Mouse (Mus musculus): ENCODE results near the gene Slc12a6. TPM values are rescaled to one million over a fixed set of nuclear protein-coding genes. Genes with fewer than 3 reads are reported as not detected.

The Slc12a6 gene
- total RNA-seq, 1 experiment: 20.7 TPM

DNA sequence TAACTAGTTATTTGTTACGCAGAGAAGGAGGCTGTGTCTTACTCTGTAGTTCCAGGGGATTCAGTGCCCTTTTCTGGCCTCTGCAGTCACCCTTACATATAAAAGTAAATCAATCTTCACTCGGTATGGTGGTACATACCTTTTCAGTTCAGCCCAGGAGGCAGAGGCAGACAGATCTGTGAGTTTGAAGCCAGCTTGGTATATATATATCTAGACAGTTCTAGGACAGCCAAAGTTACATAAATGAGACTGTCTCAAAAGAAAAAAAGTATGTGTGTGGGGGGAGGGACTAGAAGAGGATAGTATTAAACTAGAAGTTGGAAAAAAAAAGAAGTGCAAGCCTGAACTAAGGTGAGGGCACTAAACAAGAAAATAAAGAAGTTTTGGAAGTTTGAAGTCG lies 82.6 kb downstream of the Slc12a6 start:
- Histone ChIP-seq H3K4me1 (ENCODE audit: control insufficient read depth in 2 of 2, insufficient read depth in 2 of 2, low read length in 2 of 2, poor library complexity in 1 of 2) (no peaks in the 10 kb centered on the region), H3K36me3 (ENCODE audit: control insufficient read depth, insufficient read depth, low read length, poor library complexity, severe bottlenecking) (no peaks in the 10 kb centered on the region), H3K9me3 (ENCODE audit: control insufficient read depth, insufficient read depth, low read depth, low read length) (no peaks in the 10 kb centered on the region), H3K27ac (ENCODE audit: insufficient read depth, low read depth, low read length, poor library complexity, severe bottlenecking) (no peak overlapping the region), H3K4me3 (ENCODE audit: insufficient read depth in 1 of 2, low read depth in 1 of 2, low read length in 2 of 2, poor library complexity in 1 of 2, severe bottlenecking in 1 of 2) (no peak overlapping the region), H3K9ac (ENCODE audit: insufficient read depth, low read depth, low read length, poor library complexity, severe bottlenecking) (no peak overlapping the region)
- DNase-seq (ENCODE audit: low read depth, low spot score): no peak
- in situ Hi-C loops (cut with MboI; ENCODE audit: low sequenced_read_pairs in 2 of 2, unreplicated experiment in 2 of 2): no loop called here
- no peak for TF ChIP-seq MAFK (IDR thresholded peaks at IDR 0.05; ENCODE audit: insufficient read depth, low read depth, low read length)

DNA sequence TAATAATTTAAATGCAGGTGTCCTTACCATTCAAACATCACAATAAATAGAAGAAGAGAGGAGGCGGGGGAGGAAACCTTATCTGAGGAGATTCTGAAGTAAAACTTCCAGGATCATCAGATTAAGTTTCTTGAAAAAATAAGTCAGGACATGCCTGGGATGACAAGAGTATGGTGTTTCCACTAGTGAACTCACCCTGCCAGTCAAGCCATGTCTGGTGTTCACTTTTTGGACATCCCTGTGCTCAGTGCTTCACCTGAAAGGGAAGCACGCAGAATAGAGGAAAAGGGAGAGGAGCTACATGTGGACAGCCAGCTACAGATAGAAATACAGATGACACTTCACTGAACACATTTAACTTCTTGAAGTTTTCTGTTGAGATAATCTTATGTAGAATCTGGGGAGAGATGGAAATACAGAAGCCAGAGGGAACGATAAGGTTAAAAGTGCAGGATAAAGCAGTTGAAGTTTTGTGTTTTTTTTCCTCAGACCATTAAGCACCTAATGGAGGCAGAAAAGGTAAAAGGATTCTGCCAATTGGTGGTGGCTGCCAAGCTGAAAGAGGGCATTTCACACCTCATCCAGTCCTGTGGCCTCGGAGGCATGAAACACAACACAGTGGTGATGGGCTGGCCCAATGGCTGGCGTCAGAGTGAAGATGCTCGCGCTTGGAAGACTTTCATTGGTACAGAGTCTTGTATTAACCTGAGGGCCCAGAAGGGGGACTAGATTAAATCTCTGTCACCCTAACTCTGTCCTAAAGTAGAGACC lies 88.2 kb downstream of the Slc12a6 start:
- no peaks in the 10 kb centered on the region for H3K4me1 ChIP-seq (ENCODE audit: control insufficient read depth in 2 of 2, insufficient read depth in 2 of 2, low read length in 2 of 2, poor library complexity in 1 of 2)
- H3K27ac ChIP-seq (ENCODE audit: insufficient read depth, low read depth, low read length, poor library complexity, severe bottlenecking): no peak overlapping the region
- in situ Hi-C loops (cut with MboI; ENCODE audit: low sequenced_read_pairs in 2 of 2, unreplicated experiment in 2 of 2): no loop called here
- no peak overlapping the region for H3K9ac ChIP-seq (ENCODE audit: insufficient read depth, low read depth, low read length, poor library complexity, severe bottlenecking)
- H3K9me3 ChIP-seq (ENCODE audit: control insufficient read depth, insufficient read depth, low read depth, low read length): no peaks in the 10 kb centered on the region
- TF ChIP-seq ZNF384 (IDR thresholded peaks at IDR 0.05; ENCODE audit: low read depth, low read length) (no peak), CHD2 (IDR thresholded peaks at IDR 0.05; ENCODE audit: low read depth, low read length) (no peak), HCFC1 (IDR thresholded peaks at IDR 0.05; ENCODE audit: borderline replicate concordance, insufficient read depth, low read length) (no peak)
- H3K36me3 ChIP-seq (ENCODE audit: control insufficient read depth, insufficient read depth, low read length, poor library complexity, severe bottlenecking): peaks cover 3% of the 10 kb centered on the region
- DNase-seq (ENCODE audit: low read depth, low spot score): no peak
- H3K4me3 ChIP-seq (ENCODE audit: insufficient read depth in 1 of 2, low read depth in 1 of 2, low read length in 2 of 2, poor library complexity in 1 of 2, severe bottlenecking in 1 of 2): no peak overlapping the region

DNA sequence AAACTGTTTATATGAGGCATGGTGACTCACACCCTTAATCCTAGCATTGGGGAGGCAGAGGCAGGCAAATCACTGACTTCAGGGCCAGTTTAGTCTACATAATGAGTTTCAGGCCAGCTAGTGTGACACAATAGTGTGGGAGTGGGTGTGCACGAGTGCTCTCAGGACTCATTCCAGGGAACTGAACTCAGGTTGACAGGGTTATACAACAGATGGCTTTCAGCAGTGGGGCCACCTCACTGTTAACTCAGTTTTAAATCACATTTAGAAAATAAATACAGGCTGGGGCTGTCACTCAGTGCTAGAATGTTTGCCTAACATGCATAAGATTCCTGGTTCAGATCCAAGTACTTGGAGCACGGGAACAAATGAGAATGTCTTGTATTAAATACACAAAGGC lies 94.0 kb downstream of the Slc12a6 start:
- no peaks in the 10 kb centered on the region for H3K4me1 ChIP-seq (ENCODE audit: control insufficient read depth in 2 of 2, insufficient read depth in 2 of 2, low read length in 2 of 2, poor library complexity in 1 of 2)
- no peaks in the 10 kb centered on the region for H3K9me3 ChIP-seq (ENCODE audit: control insufficient read depth, insufficient read depth, low read depth, low read length)
- no peak overlapping the region for H3K27ac ChIP-seq (ENCODE audit: insufficient read depth, low read depth, low read length, poor library complexity, severe bottlenecking)
- H3K4me3 ChIP-seq (ENCODE audit: insufficient read depth in 1 of 2, low read depth in 1 of 2, low read length in 2 of 2, poor library complexity in 1 of 2, severe bottlenecking in 1 of 2): no peak overlapping the region
- TF ChIP-seq CHD2 (IDR thresholded peaks at IDR 0.05; ENCODE audit: low read depth, low read length) (no peak), ZC3H11A (IDR thresholded peaks at IDR 0.05; ENCODE audit: borderline replicate concordance, low read depth, low read length) (no peak), MAFK (IDR thresholded peaks at IDR 0.05; ENCODE audit: insufficient read depth, low read depth, low read length) (no peak), ZNF384 (IDR thresholded peaks at IDR 0.05; ENCODE audit: low read depth, low read length) (no peak), HCFC1 (IDR thresholded peaks at IDR 0.05; ENCODE audit: borderline replicate concordance, insufficient read depth, low read length) (no peak)
- H3K9ac ChIP-seq (ENCODE audit: insufficient read depth, low read depth, low read length, poor library complexity, severe bottlenecking): no peak overlapping the region
- H3K36me3 ChIP-seq (ENCODE audit: control insufficient read depth, insufficient read depth, low read length, poor library complexity, severe bottlenecking): peaks cover 20% of the 10 kb centered on the region
- in situ Hi-C loops (cut with MboI; ENCODE audit: low sequenced_read_pairs in 2 of 2, unreplicated experiment in 2 of 2): no loop called here
- no peak for DNase-seq (ENCODE audit: low read depth, low spot score)

DNA sequence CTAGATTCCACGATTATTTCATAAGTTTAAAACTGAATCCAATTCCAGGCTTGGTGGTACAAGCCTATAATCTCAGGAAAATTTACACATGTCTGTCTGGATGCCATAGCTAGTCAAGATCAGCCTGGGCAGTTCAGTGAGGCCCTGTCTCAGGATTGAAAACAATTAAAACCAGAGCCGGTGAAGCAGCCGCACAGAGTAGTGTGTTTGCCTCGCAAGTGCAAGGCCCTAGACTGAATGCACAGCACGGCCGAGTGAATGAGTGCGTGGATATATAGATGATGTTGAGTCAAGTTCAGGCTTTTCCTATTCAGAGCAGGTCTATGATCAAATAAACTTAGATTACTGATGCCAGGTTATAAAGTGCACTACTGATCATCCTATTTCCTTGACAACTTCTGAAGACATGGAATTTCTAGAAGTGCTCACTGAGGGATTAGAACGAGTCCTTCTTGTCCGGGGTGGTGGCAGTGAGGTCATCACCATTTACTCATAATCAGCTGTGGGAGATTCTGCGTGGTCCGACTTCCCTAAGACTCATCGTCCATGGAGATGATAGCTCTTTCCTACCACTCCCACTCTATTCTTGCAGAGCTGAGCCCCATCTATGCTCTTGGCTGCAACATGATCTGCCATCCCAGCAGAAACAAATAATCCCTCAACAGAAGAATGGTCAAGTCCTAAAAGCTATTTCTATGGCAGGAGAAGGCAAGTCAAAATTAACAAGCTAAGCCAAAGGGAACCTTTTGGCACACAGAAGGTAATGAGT lies 94.6 kb downstream of the Slc12a6 start:
- TF ChIP-seq CHD2 (IDR thresholded peaks at IDR 0.05; ENCODE audit: low read depth, low read length) (no peak), MAFK (IDR thresholded peaks at IDR 0.05; ENCODE audit: insufficient read depth, low read depth, low read length) (no peak), ZC3H11A (IDR thresholded peaks at IDR 0.05; ENCODE audit: borderline replicate concordance, low read depth, low read length) (no peak), HCFC1 (IDR thresholded peaks at IDR 0.05; ENCODE audit: borderline replicate concordance, insufficient read depth, low read length) (no peak), ZNF384 (IDR thresholded peaks at IDR 0.05; ENCODE audit: low read depth, low read length) (no peak)

More for the DNA sequence above, 94.6 kb downstream of the Slc12a6 start:
- in situ Hi-C loops (cut with MboI; ENCODE audit: low sequenced_read_pairs in 2 of 2, unreplicated experiment in 2 of 2): no loop called here
- H3K4me1 ChIP-seq (ENCODE audit: control insufficient read depth in 2 of 2, insufficient read depth in 2 of 2, low read length in 2 of 2, poor library complexity in 1 of 2): no peaks in the 10 kb centered on the region
- DNase-seq (ENCODE audit: low read depth, low spot score): no peak
- no peaks in the 10 kb centered on the region for H3K9me3 ChIP-seq (ENCODE audit: control insufficient read depth, insufficient read depth, low read depth, low read length)
- no peak overlapping the region for H3K9ac ChIP-seq (ENCODE audit: insufficient read depth, low read depth, low read length, poor library complexity, severe bottlenecking)
- H3K4me3 ChIP-seq (ENCODE audit: insufficient read depth in 1 of 2, low read depth in 1 of 2, low read length in 2 of 2, poor library complexity in 1 of 2, severe bottlenecking in 1 of 2): no peak overlapping the region
- H3K27ac ChIP-seq (ENCODE audit: insufficient read depth, low read depth, low read length, poor library complexity, severe bottlenecking): no peak overlapping the region
- H3K36me3 ChIP-seq (ENCODE audit: control insufficient read depth, insufficient read depth, low read length, poor library complexity, severe bottlenecking): peaks cover 17% of the 10 kb centered on the region

Data from ES-E14 (cell line).